In genomic region chr17:47151193-47151556, GRCm38 (mm10) we compare ENCODE assay signal across 8 mouse cellular contexts.
DNase-seq lines count a peak whose midpoint lies in the region; ATAC-seq lines count a peak whose summit lies in the region.

No protein-coding gene starts in this region.

- peaks cover 11% of the 10 kb centered on the region for H3K36me3 ChIP-seq in heart, embryonic 14.5 days (ENCODE audit: control insufficient read depth, insufficient read depth, low read length)
- H3K36me3 ChIP-seq in embryonic facial prominence, embryonic 10.5 days (replicated peaks) = peaks cover 46% of the 10 kb centered on the region
- peaks cover 9% of the 10 kb centered on the region; the same call in 1 of the 2 replicates for H3K36me3 ChIP-seq in hindbrain, embryonic 13.5 days
- no peaks in the 10 kb centered on the region for H3K36me3 ChIP-seq in midbrain, embryonic 11.5 days (ENCODE audit: control insufficient read depth, insufficient read depth, low read length)

- H3K4me2 ChIP-seq in heart, embryonic 14.5 days (ENCODE audit: low read length) = peak overlapping the region; percentile 69
- H3K4me2 ChIP-seq in hindbrain, embryonic 13.5 days = peak overlapping the region; percentile 50
- H3K4me2 ChIP-seq in midbrain, embryonic 11.5 days = no peak overlapping the region; the same call in 1 of the 2 replicates

- peaks cover 16 to 31% of the 10 kb centered on the region in 2 experiments for H3K4me1 ChIP-seq in heart, embryonic 14.5 days (ENCODE audit: control insufficient read depth in 2 of 2, insufficient read depth in 2 of 2, low read length in 2 of 2)
- H3K4me1 ChIP-seq in embryonic facial prominence, embryonic 10.5 days = peaks cover 61% of the 10 kb centered on the region
- H3K4me1 ChIP-seq in hindbrain, embryonic 13.5 days (replicated peaks) = peaks cover 56% of the 10 kb centered on the region
- peaks cover 11% of the 10 kb centered on the region for H3K4me1 ChIP-seq in midbrain, embryonic 11.5 days (ENCODE audit: control insufficient read depth, insufficient read depth, low read length)

- H3K27me3 ChIP-seq in heart, embryonic 14.5 days (ENCODE audit: control insufficient read depth, insufficient read depth, low read length) = no peaks in the 10 kb centered on the region
- no peaks in the 10 kb centered on the region for H3K27me3 ChIP-seq in embryonic facial prominence, embryonic 10.5 days (replicated peaks; ENCODE audit: low read depth, poor library complexity, severe bottlenecking)
- no peaks in the 10 kb centered on the region for H3K27me3 ChIP-seq in hindbrain, embryonic 13.5 days
- no peaks in the 10 kb centered on the region for H3K27me3 ChIP-seq in midbrain, embryonic 11.5 days (ENCODE audit: control insufficient read depth, insufficient read depth, low read length)

- H3K9ac ChIP-seq in heart, embryonic 14.5 days (ENCODE audit: low read length) = peak overlapping the region; percentile 65
- H3K9ac ChIP-seq in hindbrain, embryonic 13.5 days = peak overlapping the region; percentile 59
- H3K9ac ChIP-seq in midbrain, embryonic 11.5 days (ENCODE audit: low read length) = peak overlapping the region; percentile 13; the same call in 1 of the 2 replicates

- no peak for DNase-seq in heart, adult 11 months
- no peak for DNase-seq in embryonic facial prominence, embryonic 10.5 days (ENCODE audit: low spot score)
- DNase-seq in midbrain, embryonic 11.5 days (ENCODE audit: low spot score, missing footprints) = no peak
- no peak for DNase-seq in right cerebral cortex, postnatal 25 days
- no peak for DNase-seq in ovary, postnatal 10 days (ENCODE audit: low spot score)

- H3K4me3 ChIP-seq in heart, embryonic 14.5 days (ENCODE audit: control insufficient read depth in 1 of 2, insufficient read depth in 1 of 2, low read depth in 1 of 2, low read length in 2 of 2) = peak overlapping the region; percentile 38 to 40; a peak in 3 of 4 replicates
- H3K4me3 ChIP-seq in embryonic facial prominence, embryonic 10.5 days = peak overlapping the region; percentile 41; the same call in 1 of the 2 replicates
- peak overlapping the region; percentile 28 for H3K4me3 ChIP-seq in hindbrain, embryonic 13.5 days
- H3K4me3 ChIP-seq in midbrain, embryonic 11.5 days (ENCODE audit: low read depth, low read length) = no peak overlapping the region

- H3K27ac ChIP-seq in heart, embryonic 14.5 days (replicated peaks in 1 of 2; ENCODE audit: control insufficient read depth in 1 of 2, insufficient read depth in 1 of 2, low read depth in 2 of 2, low read length in 2 of 2) = peak overlapping the region; percentile 19 to 67
- H3K27ac ChIP-seq in embryonic facial prominence, embryonic 10.5 days (replicated peaks) = no peak overlapping the region; the same call in 1 of the 2 replicates
- peak overlapping the region; percentile 88 for H3K27ac ChIP-seq in hindbrain, embryonic 13.5 days
- H3K27ac ChIP-seq in midbrain, embryonic 11.5 days (ENCODE audit: low read depth, low read length) = 0 out of 2 replicates have a peak overlapping the region, but pooled peaks have one; percentile 17

- ATAC-seq in heart, embryonic 14.5 days (ENCODE audit: insufficient number of reproducible peaks, insufficient read depth, low FRiP score, low read depth) = no peak
- peak; percentile 7; the same call in 1 of the 2 replicates for ATAC-seq in hindbrain, embryonic 13.5 days (ENCODE audit: low FRiP score)
- ATAC-seq in midbrain, embryonic 11.5 days (ENCODE audit: low FRiP score) = no peak
- no peak for ATAC-seq in monocyte, adult 5-6 weeks (replicated peaks; ENCODE audit: insufficient number of reproducible peaks, low FRiP score, low TSS enrichment, poor library complexity, severe bottlenecking)

- WGBS in heart, embryonic 14.5 days = 33% methylated on average over 5 of the region's 5 CpGs
- WGBS in embryonic facial prominence, embryonic 10.5 days = 65% methylated on average over 5 of the region's 5 CpGs
- 59% methylated on average over 5 of the region's 5 CpGs for WGBS in hindbrain, embryonic 13.5 days
- WGBS in midbrain, embryonic 11.5 days = 67% methylated on average over 5 of the region's 5 CpGs

- no peaks in the 10 kb centered on the region for H3K9me3 ChIP-seq in heart, embryonic 14.5 days (ENCODE audit: control insufficient read depth, low read length)
- no peaks in the 10 kb centered on the region; the same call in 1 of the 2 replicates for H3K9me3 ChIP-seq in embryonic facial prominence, embryonic 10.5 days
- no peaks in the 10 kb centered on the region; the same call in 1 of the 2 replicates for H3K9me3 ChIP-seq in hindbrain, embryonic 13.5 days
- H3K9me3 ChIP-seq in midbrain, embryonic 11.5 days (ENCODE audit: control insufficient read depth, low read length) = no peaks in the 10 kb centered on the region

Comparison
In these comparisons a context has a peak if more than half of its experiments do, and no peak if none do; other contexts are left out.
1. H3K9ac ChIP-seq: peak in every context shown above with its lines; median percentile 65 in heart, embryonic 14.5 days; 59 in hindbrain, embryonic 13.5 days; 13 in midbrain, embryonic 11.5 days.